Mouse (Mus musculus) neural tube, embryonic 14.5 days (tissue): ENCODE measurements around the gene Sirt7. TPM values are rescaled to one million over a fixed set of nuclear protein-coding genes. Genes with fewer than 3 reads are reported as not detected.

Experiments
- ATAC-seq: fragments of 200-750 bp; cut with Nextera tagmentation; 2 replicates; pipeline ENCODE4 v1.8.0; 2017; ENCODE audit warnings: low read depth, mild to moderate bottlenecking, moderate TSS enrichment, moderate library complexity
- H3K27ac ChIP-seq: fragments of 300-500 bp; sonication (generic); 2 replicates; pipeline ENCODE4 v1.5.1; 2014; ENCODE audit warnings: low read depth, mild to moderate bottlenecking, control low read depth, low read length, moderate library complexity, mixed read lengths
- H3K27me3 ChIP-seq: fragments of 300-500 bp; sonication (generic); 2 replicates; pipeline ENCODE4 v1.6.1; 2014; ENCODE audit warnings: low read length; ENCODE audit not compliant: control insufficient read depth, insufficient read depth
- H3K36me3 ChIP-seq: fragments of 300-500 bp; sonication (generic); 2 replicates; pipeline ENCODE4 v1.6.1; 2014; ENCODE audit warnings: low read length, mixed read lengths; ENCODE audit not compliant: control insufficient read depth, insufficient read depth
- H3K4me1 ChIP-seq: fragments of 300-500 bp; sonication (generic); 2 replicates; pipeline ENCODE4 v1.6.1; 2014; ENCODE audit warnings: low read length; ENCODE audit not compliant: control insufficient read depth, insufficient read depth
- H3K4me2 ChIP-seq: fragments of 300-500 bp; sonication (generic); 2 replicates; pipeline ENCODE4 v1.6.1; 2014; ENCODE audit warnings: mild to moderate bottlenecking, low read depth, low read length, control low read depth
- H3K4me3 ChIP-seq: fragments of 300-500 bp; sonication (generic); 2 replicates; pipeline ENCODE4 v1.5.1; 2014; ENCODE audit warnings: low read depth, low read length, control low read depth, mixed read lengths
- H3K9ac ChIP-seq: fragments of 300-500 bp; sonication (generic); replicated peaks from 2 replicates; pipeline ENCODE4 v1.6.1; 2014; ENCODE audit warnings: low read depth, mild to moderate bottlenecking, control low read depth, low read length, mixed read lengths
- H3K9me3 ChIP-seq: fragments of 300-500 bp; sonication (generic); 2 replicates; pipeline ENCODE4 v1.6.1; 2016; ENCODE audit warnings: low read length; ENCODE audit not compliant: control insufficient read depth
- WGBS: fragments of 180-500 bp; shearing (Covaris S2); extraction: QIAGEN DNeasy Blood & Tissue Kit; methylation state at CpG from one replicate; pipeline ENCODE4 v1.1.7; 2014; 5-methylcytosine and 5-hydroxymethylcytosine counted together
- polyA plus RNA-seq: library from polyadenylated mRNA; unstranded; fragments of >200 nt; fragmentation: Nextera tagmentation; extraction: Ambion mirVana; gene quantifications from 2 replicates; pipeline ENCODE4 v1.2.1, GENCODE M21; 2014

Sirt7 gene
- polyA plus RNA-seq, 1 experiment from 2014 or later: 42.8 TPM

DNA sequence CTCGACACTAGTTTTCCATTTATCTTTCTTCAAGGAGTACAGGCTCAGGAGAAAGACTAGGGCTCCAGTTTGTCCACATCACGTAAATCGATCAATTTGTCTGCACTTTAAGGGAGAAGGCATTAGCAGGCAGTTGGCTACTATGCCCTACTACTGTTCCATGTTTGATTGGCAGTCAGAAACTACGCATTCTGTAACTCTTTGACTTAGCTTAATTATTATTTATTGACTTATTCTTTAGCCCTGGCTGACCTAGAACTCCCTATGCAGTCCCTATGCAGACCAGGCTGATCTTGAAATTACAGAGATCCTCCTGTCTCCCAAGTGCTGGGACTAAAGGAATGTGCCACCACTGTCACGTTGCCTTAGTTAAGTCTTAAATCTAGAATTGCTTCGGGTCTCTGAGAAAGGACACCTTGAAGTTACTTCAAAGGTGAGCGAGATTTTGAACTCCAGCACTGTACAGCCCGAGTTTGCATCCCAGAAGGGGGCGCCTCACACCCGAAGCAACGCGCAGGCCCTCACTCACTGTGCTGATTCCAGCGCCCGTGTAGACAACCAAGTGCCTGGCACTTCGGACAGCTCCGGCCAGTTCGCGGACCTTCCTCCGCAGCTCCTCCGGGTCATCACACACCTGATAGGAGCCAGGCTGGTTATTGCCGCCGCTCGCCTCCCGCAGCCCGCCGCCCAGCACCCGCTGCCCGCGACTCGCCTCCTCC is 920 bp downstream of the Sirt7 start:
- 18% methylated on average over 22 of the region's 30 CpGs for WGBS
- Histone ChIP-seq H3K9ac (peak overlapping the region; percentile 73), H3K27me3 (no peaks in the 10 kb centered on the region), H3K4me2 (peak overlapping the region; percentile 97), H3K4me3 (peak overlapping the region; percentile 99), H3K4me1 (peaks cover 11% of the 10 kb centered on the region), H3K9me3 (no peaks in the 10 kb centered on the region), H3K27ac (peak overlapping the region; percentile 86), H3K36me3 (peaks cover 23% of the 10 kb centered on the region; the same call in 1 of the 2 replicates)
- peak; percentile 59 for ATAC-seq

DNA sequence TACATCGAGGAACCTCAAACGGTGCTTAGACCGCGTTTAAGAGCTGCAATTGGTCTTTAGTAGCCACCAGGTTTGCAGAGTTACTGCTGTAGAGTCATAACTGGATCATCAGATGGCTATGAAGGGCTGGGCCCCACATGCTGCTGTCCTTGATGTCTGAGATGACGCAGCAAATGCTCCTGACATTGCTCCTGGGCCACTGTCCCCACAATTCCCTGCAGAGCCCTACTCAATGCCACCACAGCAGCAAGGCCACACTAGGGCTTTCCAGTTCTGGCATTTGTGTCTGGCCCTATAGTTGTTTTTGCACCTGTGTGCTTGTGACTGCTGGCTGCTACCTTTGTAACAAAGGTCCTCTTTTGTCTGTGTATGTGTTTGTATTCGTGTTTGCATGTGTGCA is 2.2 kb downstream of the Sirt7 start:
- no peak overlapping the region for H3K4me2 ChIP-seq
- no peaks in the 10 kb centered on the region for H3K9me3 ChIP-seq
- WGBS: 90% methylated on average over 6 of the region's 6 CpGs
- H3K9ac ChIP-seq: no peak overlapping the region
- no peak overlapping the region for H3K4me3 ChIP-seq
- peaks cover 27% of the 10 kb centered on the region; the same call in 1 of the 2 replicates for H3K36me3 ChIP-seq
- H3K4me1 ChIP-seq: peaks cover 11% of the 10 kb centered on the region
- H3K27me3 ChIP-seq: no peaks in the 10 kb centered on the region
- H3K27ac ChIP-seq: no peak overlapping the region
- no peak for ATAC-seq

DNA sequence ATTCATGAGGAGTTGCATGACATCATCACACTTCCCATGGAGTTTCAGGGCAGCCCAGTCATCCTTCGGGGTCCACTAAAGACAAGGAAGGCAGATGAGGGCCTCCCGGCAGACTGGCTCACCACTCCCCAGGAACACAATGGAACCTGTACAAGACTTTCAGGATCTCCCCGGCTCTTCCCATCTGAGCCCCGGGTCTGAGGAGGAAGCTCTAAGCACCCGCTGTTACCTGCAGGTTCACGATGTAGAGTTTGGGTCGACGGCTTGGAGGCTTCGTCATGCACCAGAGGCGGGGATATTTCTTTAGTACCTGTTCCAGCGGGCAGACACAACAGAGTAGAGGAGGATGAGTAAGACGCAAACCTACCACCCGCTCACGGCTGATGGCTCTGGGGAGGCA is 4.8 kb downstream of the Sirt7 start:
- H3K4me3 ChIP-seq: no peak overlapping the region
- H3K4me2 ChIP-seq: no peak overlapping the region
- no peak overlapping the region for H3K27ac ChIP-seq
- no peak for ATAC-seq
- no peaks in the 10 kb centered on the region for H3K27me3 ChIP-seq
- no peaks in the 10 kb centered on the region for H3K9me3 ChIP-seq
- WGBS: 99% methylated on average over 14 of the region's 14 CpGs
- peaks cover 20% of the 10 kb centered on the region for H3K4me1 ChIP-seq
- H3K9ac ChIP-seq: no peak overlapping the region
- peaks cover 21% of the 10 kb centered on the region; the same call in 1 of the 2 replicates for H3K36me3 ChIP-seq

DNA sequence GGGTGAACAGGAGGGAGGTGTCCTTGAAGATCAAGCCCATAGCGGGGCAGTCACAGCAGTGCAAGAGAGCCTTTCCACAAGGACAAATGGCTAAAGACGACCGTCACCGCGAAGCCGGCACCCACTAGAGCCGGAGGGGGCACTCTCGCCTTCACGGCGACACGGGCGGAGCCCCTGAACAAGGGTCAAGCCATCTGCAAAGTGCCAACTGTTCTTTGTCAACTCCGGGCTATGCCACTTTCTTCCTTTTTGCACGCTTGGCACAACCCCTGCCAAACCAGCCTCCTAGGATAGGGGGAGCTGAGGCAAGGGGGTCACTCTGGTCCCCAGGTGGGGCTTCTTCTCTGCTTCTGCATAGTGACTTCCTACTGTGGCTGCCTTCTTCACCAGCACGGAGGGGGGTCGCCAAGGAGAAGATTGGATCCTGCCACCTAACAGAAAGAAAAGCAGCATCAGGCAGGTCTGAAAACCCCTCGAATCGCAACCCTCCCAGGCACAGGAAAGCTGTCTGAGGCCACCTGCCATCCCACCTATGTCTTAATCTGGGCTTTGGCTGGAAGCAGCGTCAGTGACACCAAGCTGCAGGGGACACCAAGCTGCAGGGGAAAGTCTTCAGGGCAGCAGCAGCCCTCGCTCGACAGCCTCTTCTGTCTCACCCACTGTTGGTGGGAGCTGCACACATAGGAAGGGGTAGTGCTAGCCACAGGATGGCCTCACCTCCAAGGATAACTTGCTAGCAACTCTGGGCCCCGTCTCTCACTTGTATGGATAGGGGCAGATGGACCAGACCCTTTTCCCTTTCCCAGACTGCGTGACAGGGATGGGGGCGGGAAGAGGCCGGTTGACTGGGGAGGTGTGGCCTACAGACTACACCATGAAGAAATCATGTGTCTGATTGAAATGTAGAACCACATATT is 6.2 kb downstream of the Sirt7 start:
- 95% methylated on average over 25 of the region's 25 CpGs for WGBS
- Histone ChIP-seq H3K9me3 (no peaks in the 10 kb centered on the region), H3K27me3 (no peaks in the 10 kb centered on the region), H3K27ac (no peak overlapping the region), H3K4me3 (no peak overlapping the region), H3K4me1 (peaks cover 14% of the 10 kb centered on the region), H3K4me2 (no peak overlapping the region), H3K36me3 (peaks cover 21% of the 10 kb centered on the region; the same call in 1 of the 2 replicates), H3K9ac (no peak overlapping the region)
- ATAC-seq: no peak

DNA sequence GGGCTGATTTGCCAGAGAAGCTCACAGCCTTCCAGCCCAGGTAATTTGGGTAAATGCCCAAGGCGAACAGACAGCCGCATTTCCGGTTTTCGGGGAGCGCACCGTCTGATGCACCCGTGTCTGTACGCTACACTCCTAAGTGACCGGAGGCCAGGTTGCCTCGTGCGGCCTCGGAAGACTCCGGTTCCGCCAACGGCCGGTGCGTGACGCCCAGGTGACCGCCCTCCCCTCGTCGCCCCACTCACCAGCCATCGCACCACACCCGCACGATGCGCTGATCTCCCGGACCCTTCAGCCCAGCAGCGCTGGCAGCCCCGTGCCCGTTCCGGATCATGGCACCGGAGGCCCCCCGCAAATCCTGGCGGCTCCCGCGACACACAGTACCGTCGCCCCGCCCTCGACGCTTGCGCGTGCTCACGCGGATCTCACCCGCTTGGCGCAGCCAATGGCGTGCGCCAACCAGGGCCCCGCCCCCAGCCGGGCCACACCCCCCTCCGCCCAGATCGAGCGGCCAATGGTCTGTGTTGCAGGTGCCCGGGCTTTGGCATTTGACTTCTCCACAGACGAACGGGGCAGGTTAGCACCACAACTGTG is 7.4 kb downstream of the Sirt7 start, which contains the start of gene Pcyt2:
Gene Pcyt2 (minus strand): TSS at position 418 of the 594 bp plus-strand sequence.
- Histone ChIP-seq H3K27ac (peak within 1 kb of the TSS; percentile 78), H3K9ac (peak within 1 kb of the TSS; percentile 74), H3K4me2 (peak within 1 kb of the TSS; percentile 82), H3K4me1 (peaks cover 12% of the 10 kb centered on the region), H3K9me3 (no peaks in the 10 kb centered on the region), H3K4me3 (peak within 1 kb of the TSS; percentile 72), H3K36me3 (peaks cover 25% of the 10 kb centered on the region), H3K27me3 (no peaks in the 10 kb centered on the region)
- WGBS: under 1% methylated on average over 53 of the region's 56 CpGs
- peak; percentile 96 for ATAC-seq

DNA sequence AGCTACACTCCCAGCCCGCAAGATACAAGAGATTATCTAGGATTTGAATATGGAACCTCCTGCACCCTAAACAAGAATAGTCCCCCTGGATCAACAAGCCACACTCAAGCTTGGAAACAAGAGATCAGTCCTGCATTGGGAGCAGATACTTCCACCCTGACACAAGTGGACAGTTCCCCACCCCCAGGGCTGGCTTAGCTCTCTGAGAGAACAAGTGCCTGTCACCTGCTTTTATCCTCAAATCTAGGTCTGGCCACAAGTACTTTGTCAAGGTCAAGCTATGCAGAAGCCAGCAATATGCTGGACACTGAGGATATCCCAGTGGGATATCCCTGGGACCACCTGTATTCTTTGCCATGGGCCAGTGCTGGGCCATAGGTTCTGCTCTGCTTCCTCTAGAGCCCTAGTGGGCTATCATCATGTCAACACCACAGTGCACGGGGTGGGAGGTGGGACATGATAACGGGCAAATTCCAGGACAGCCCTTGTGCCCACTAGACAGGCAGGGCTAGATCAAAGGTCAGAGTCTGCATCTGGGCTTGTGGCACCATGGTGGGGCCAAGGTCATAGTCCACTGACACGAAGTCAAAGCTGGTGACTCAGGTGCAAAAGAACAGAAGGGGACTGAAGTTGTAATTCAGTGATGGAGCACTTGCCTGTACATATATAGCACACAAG is 8.3 kb downstream of the Sirt7 start:
- H3K4me3 ChIP-seq: peak overlapping the region; percentile 72
- no peak overlapping the region; the same call in 1 of the 2 replicates for H3K27ac ChIP-seq
- peak overlapping the region; percentile 82 for H3K4me2 ChIP-seq
- H3K9ac ChIP-seq: peak overlapping the region; percentile 74
- WGBS: 54% methylated on average over 4 of the region's 4 CpGs
- peaks cover 12% of the 10 kb centered on the region for H3K4me1 ChIP-seq
- H3K27me3 ChIP-seq: no peaks in the 10 kb centered on the region
- ATAC-seq: no peak
- H3K36me3 ChIP-seq: peaks cover 34% of the 10 kb centered on the region
- no peaks in the 10 kb centered on the region for H3K9me3 ChIP-seq

DNA sequence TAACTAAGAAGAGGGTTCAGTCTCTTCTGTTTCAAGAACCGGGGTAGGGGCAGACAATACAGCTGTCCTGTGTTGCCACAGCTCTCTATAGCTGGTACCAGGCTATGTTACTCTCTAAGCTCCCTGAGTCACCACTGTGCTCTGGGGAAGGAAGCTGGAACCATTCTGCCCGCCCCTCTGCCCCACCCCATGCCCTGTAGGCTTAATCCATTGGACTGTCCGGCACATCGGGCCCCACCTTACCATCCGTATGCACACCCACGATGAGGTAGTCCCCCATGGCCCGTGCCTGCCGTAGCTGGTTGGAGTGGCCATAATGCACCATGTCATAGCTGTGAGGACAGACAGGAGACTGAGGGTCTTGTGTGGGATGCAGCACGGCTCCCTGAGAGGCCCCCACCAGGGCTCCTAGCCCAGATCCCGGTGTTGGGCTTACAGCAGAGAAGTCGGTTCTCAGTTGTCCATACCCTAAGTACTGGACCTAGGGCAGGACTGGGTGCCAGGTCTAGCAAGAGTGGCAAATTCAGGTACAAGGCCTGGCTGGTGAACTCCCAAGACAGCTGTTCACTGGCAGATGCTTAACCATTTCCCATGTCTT is 9.3 kb downstream of the Sirt7 start:
- Histone ChIP-seq H3K4me1 (peaks cover 12% of the 10 kb centered on the region), H3K27ac (no peak overlapping the region), H3K27me3 (no peaks in the 10 kb centered on the region), H3K9ac (no peak overlapping the region), H3K36me3 (peaks cover 40% of the 10 kb centered on the region), H3K4me2 (peak overlapping the region; percentile 18; the same call in 1 of the 2 replicates), H3K4me3 (no peak overlapping the region), H3K9me3 (no peaks in the 10 kb centered on the region)
- 92% methylated on average over 11 of the region's 11 CpGs for WGBS
- ATAC-seq: no peak

DNA sequence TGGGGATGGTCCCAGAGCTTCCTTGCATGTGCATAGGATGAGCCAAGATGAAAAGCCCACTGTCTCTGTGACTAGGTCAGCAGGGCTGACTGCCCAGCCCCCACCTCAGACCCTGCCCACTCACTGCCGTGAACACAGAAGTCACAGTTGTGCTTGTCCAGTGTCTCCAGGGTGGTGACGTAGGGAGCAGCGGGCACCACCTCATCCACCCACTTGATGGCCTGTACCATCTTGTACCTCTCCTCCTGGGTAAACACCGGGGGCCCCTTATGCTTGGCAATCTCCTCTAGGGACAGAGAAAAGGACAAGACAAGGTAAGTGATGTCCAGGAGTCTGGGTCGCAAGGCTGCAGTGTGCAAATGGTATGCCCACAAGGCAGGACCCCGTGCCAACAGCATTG is 9.9 kb downstream of the Sirt7 start:
- Histone ChIP-seq H3K4me3 (no peak overlapping the region), H3K4me1 (peaks cover 12% of the 10 kb centered on the region), H3K36me3 (peaks cover 37% of the 10 kb centered on the region), H3K4me2 (no peak overlapping the region), H3K27ac (no peak overlapping the region), H3K9ac (no peak overlapping the region), H3K27me3 (no peaks in the 10 kb centered on the region), H3K9me3 (no peaks in the 10 kb centered on the region)
- WGBS: 87% methylated on average over 6 of the region's 6 CpGs
- no peak for ATAC-seq
